Mouse (Mus musculus): ENCODE measurements around the gene Tmem45a.

Tmem45a gene

DNA sequence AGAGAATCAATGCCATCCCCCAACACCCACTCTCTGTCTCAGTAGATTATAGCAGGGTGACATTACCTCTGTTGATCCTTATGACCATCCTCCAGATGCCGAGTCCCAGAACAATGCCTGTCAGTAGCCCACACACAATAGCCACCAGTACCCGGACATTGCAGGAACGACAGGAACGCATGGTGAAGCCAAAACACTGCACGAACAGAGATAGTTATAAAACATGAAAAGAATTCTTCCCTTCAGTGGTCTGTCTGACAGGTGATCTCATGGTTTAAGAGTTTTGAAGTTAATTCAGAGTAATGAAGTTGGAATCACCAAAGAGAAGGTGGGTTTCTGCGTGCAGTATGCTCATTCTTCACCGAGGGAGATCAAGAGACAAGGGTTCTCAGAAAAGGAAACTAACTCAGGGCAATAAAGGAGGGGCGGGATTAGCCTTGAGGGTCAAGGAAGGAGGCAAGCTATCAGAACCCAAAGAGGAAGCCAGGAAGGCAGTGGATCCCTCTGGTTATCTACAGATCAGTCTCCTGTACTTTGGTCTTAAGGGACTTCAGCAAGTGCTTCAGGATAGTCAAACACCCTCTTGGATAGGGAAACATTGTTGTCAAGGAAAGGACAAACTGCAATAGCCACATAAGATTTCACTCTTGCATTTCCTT is 90.4 kb downstream of the Tmem45a start, which contains the start of gene Adgrg7:
Gene Adgrg7, minus strand, starts transcription at position 375 of the 659 bp plus-strand sequence.
- no peak for DNase-seq

GRCm38 (mm10) chr16:56794383-56795144 is 91.4 kb downstream of the Tmem45a start:
- no peak for DNase-seq

GRCm38 (mm10) chr16:56793778-56794177 is 92.2 kb downstream of the Tmem45a start:
- no peak for DNase-seq

DNA sequence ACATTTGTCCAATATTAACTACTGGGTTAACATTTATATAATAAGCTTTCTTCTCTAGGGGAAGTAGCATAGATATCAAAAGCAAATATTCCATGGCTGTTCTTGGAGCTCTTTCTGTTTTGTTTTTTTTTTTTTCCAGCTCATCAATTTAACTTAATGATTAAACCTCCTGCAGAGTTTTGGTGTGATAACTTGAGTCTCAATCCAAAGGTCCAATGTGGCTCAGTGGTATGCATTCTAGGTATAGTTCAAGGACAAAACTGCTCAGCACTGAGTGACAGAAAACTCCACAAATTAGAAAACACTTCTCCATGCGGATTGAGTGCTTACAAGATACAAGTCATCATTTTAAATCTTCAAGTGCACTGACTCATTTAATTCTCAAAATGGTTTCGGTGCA is 100.0 kb downstream of the Tmem45a start:
- DNase-seq = no peak

GRCm38 (mm10) chr16:56771163-56772105 is 114.5 kb downstream of the Tmem45a start:
- peak; percentile 15 to 45 for DNase-seq
